Mouse (Mus musculus) 416B (cell line): ENCODE data around the gene Rpia.

ENCODE experiments used
- DNase-seq: peaks from one replicate; pipeline ENCODE4 v3.0.0; 2011; ENCODE audit warnings: low read depth

The Rpia gene

DNA sequence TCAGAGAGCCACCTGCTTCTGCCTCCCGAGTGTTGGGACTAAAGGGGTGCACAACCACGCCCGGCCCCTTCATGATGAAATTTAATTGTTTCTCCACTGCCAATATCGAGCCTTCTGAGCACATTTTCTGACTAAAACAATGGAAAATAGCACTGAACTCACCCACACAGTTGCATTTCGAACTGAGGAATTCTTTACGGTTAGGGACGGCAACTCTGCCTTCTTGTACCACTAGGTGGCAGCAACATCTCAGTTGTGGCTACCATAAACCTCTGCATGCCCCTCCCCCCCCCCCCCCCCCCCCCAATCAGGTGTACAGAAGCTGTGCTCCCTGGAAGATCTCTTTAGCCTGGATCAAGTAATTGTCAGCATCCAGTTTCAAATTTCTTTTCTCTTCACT, 13.2 kb upstream of the Rpia start:
- DNase-seq: peak; percentile 75

GRCm38 (mm10) chr6:70804632-70805031, 12.6 kb upstream of the Rpia start:
- DNase-seq: peak; percentile 79

- DNase-seq: peak; percentile 85
These were observed 5.7 kb upstream of the Rpia start for GRCm38 (mm10) chr6:70797581-70798251.

DNA sequence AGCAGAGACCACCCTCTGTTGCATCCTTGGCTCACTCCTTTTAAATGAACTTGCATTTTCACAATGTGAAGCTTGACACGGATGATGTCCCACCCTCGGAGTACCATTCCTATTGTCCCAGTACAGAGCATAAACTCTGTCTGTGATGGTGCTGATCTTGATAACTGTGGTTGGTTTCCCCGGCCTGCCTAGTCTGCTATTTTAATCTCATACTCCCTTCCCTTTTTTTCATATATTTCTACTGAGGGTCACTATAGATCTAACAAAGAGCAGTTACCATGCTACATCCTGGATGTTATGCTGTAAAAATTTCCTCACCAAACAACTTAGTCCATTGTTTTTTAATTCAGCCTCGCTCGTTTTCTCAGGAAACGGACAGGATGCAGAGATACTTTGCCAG, 4.9 kb upstream of the Rpia start:
- no peak for DNase-seq

- DNase-seq: peak; percentile 63
These were observed 612 bp upstream of the Rpia start for GRCm38 (mm10) chr6:70792644-70793043.

DNA sequence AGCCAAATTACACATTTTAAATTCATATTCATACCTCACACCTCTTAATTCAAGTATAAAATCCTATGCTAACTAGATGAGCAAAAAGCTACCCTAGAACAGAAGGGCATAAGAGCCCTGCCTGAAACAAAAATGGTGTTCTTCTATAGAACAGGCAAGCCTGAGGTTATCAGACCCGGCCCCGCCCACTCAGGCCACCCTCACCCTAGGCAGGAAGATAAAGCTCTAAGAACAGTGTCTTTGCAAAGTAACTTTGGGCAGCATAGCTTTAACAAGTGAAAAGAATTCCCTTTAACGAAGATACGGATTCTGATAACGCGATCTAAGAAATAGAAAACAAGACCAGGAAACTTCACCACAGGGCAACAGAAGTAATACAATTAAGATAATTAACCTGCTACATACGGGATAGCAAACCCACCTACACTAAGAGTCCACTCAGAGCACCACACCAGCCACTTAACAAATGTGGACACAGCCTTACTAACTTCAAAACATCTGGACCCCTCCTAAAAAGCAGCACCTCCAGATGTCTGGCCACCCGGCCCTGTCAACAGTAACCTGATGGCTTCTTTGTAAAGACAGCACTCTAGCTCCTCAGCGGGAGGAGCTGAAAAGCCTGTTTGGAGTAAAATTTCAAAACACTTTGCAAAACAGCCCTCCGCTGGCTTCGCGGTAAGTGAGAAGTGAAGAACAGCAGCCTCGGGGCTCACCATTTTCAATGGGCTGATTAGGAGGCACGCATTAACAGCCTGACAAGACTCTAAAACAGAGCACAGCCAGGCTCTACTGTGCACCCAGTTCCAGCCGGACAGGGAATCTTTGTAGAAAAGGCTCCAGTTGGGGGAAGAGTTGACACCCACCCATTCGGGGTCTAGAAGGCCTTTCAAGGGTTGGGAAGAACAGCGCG, 925 bp downstream of the Rpia start:
- peak; percentile 76 for DNase-seq

- DNase-seq: peak; percentile 50
These were observed 1.9 kb downstream of the Rpia start for GRCm38 (mm10) chr6:70790034-70790650.

DNA sequence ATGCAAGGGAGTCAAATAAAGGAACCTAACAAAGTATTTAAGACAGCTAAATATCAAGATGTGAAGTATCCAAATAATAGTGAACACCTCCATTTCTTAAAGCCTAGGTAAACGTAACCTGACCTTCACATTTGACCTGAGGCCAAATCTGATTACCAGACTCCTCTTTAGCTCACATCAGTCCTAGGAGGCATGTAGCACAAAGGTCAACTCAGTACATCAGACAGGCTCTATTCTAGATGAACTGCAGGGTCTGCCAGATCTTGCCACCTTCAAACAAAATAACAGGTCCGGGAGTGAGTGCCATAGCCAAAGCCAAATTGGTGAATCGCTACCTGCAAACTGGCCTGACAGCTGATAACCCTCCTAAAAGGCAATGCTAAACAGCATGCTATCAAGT, 2.9 kb downstream of the Rpia start:
- DNase-seq: no peak

DNA sequence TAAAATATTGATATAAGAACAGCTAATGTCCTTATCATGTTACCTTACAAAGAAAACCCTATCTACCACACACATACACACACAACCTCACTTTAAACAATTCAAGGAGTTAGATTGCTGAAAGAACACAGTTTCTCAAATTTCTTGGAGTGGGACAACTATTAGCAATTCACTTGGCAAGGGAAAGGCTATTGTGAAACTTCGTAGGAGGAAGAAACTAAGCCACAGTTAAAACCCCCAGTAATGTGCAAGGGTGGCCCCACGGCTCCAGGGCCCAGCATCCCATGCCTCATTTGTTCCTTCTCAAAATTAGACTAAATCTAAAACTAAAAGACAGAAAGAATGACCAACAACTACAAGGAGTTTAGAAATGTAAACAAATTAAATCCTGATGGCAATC, 4.5 kb downstream of the Rpia start:
- peak; percentile 66 for DNase-seq

DNA sequence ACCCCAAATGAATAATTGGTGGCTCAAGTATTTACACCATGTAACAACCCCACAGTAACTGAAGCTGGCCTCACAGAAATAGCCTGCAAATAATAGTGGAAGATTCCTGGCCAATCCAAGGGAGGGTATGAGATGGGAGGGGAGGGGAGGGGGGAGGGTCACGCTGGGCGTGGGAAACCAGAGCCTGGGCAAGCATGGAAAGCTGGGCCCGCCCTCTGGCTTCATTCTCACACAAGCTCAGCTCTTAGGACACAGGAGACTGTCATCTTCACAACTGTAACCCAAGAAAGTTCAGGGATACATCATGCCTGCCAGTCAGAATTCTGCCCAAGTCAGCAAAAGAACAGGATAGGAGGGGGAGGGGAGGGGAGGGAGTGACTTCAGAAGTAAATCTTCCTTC, 6.2 kb downstream of the Rpia start:
- DNase-seq: no peak

- no peak for DNase-seq
These were observed 7.2 kb downstream of the Rpia start for GRCm38 (mm10) chr6:70784811-70785210.

GRCm38 (mm10) chr6:70781336-70781735, 10.7 kb downstream of the Rpia start:
- no peak for DNase-seq

DNA sequence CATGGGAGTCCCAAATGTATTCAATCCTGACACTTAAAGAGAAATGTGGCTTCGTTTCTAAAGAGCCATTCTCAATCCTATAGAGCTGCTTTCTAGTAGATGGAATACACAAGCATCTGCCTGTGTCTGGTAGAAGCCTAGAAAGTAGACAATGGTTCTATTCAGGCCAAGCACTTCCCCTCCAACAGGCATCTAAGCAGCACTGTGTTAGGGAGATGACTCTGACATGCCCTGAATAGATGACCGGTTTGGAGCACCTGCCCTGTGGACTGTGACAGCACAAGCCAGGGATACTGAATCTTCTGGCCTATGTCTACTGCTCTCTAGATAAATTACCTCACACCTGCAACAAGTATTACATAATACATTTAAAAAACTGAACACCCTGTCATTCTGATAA, 17.7 kb downstream of the Rpia start:
- DNase-seq: no peak

DNA sequence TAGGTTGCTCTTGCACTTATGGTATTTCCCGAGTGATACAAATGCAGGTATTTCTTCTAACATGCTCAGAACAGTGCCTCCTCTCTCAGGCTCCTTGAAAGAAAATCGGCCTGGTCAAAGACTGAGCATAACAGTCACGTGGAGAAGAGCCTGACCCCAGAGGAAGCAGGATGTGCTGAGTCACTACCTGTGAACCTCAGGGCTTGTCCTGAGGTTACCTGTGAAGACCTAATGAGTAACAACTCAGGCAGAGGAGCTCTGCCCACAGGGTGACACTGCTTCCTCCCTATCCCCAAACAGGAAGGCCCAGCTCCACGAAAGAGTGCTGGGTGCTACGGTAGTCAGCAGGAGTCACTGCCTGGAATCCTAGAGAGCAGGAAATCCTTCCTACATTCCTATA, 18.3 kb downstream of the Rpia start:
- DNase-seq: peak; percentile 83

DNA sequence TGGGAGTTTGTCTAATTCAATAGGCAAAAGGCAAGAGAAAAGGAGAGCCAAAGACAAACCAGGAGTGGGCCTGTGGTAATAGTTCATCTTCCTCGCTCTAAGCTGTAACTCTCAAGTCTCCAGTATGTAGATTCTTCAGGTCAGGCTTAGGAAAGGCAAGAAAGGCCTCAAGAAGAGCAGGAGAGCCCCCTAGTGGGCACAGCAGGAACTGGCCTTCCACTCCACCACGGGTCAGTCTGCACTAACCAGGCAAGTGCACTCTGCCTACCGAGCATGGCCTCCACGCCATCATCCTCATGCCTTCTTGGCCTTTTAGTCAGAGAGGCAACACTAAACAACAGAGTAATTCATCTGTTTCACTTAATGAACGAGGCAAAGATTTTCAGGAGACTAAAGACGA, 23.3 kb downstream of the Rpia start:
- DNase-seq: peak; percentile 79

GRCm38 (mm10) chr6:70765076-70765475, 27.0 kb downstream of the Rpia start:
- DNase-seq: no peak

DNA sequence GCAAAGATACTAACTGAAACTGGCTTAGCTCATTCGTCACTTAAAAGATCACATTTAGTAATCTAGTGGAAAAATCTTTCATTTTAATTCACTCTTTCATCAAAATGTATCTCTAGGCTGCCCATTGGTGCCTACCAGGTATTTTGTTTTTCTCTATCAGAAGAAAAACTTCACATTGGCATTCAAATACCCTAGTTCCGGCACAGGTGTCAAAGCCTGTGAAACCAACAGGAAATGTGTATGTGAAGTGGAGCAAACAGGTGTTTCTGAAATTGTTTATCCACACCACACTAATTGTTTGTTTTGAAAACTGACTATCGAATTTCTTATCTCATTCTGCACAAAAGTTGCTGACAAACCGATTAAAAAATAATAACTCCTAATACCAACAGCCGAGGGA, 27.5 kb downstream of the Rpia start:
- DNase-seq: no peak

- DNase-seq: no peak
These were observed 28.2 kb downstream of the Rpia start for GRCm38 (mm10) chr6:70763881-70764280.

- peak; percentile 60 for DNase-seq
These were observed 29.4 kb downstream of the Rpia start for GRCm38 (mm10) chr6:70762659-70763058.

GRCm38 (mm10) chr6:70760951-70761350, 31.1 kb downstream of the Rpia start:
- no peak for DNase-seq

- DNase-seq: no peak
These were observed 37.2 kb downstream of the Rpia start for GRCm38 (mm10) chr6:70754833-70755232.

- peak; percentile 47 for DNase-seq
These were observed 39.7 kb downstream of the Rpia start for GRCm38 (mm10) chr6:70752351-70752750.

DNA sequence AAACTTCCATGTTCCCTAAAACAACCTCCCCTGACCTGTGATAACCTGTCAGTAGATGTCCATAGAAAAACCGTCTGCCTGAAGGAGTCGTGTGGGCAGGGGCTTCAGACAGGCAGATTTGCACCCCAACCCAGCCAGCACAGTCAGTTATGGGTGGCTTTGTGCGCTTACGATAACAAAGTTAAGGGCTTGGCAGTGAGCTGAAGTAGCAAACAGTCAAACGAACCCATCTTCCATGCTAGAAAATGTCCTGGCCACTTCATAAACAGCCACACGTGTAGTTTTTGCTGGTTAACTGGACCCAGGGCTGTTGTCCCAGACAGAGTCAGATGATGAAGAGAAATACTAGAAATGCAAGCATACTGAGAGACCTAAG, 40.1 kb downstream of the Rpia start:
- DNase-seq: no peak
